Mouse (Mus musculus): ENCODE results near the gene Tmem170. TPM values are rescaled to one million over a fixed set of nuclear protein-coding genes. Genes with fewer than 3 reads are reported as not detected.

The Tmem170 gene
- 4.8 TPM for polyA plus RNA-seq (2015; fragmentation: Illumina TruSeq; extraction: RNeasy Lipid Tissue Mini Kit (QIAGEN cat#74804); ENCODE audit: insufficient read depth, low read depth, low replicate concordance)

DNA sequence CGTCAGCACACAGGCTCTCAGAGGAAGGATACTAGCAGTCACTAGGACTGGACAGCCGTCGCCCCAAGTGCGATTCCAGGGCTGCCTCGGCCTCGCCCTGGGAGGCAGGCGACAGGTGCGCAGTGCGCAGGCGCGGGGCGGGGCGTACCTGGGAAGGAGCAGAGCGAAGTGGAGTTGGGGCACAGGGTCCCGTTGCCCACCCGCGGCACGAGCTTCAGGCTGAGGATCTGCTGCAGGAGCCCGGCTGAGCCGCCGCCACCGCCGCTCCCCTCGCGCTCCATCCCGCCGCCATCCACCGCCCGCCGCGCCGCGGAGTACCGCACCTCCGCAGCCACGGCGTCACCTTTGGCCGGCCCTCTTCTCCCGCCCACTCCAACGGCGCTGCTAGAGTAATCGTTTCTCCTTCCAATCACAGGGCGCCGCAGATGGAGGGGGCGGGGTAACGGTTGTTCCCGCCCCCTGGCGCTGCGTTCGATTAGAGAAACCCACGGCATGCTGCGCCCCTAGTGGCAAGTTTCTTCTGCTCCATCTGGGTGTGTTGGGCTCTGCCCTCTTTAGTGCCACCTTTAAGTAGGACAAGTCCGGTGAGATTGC is at the start of gene Tmem170:
Tmem170 (minus strand) TSS at position 396 of the 594 bp plus-strand sequence.

DNA sequence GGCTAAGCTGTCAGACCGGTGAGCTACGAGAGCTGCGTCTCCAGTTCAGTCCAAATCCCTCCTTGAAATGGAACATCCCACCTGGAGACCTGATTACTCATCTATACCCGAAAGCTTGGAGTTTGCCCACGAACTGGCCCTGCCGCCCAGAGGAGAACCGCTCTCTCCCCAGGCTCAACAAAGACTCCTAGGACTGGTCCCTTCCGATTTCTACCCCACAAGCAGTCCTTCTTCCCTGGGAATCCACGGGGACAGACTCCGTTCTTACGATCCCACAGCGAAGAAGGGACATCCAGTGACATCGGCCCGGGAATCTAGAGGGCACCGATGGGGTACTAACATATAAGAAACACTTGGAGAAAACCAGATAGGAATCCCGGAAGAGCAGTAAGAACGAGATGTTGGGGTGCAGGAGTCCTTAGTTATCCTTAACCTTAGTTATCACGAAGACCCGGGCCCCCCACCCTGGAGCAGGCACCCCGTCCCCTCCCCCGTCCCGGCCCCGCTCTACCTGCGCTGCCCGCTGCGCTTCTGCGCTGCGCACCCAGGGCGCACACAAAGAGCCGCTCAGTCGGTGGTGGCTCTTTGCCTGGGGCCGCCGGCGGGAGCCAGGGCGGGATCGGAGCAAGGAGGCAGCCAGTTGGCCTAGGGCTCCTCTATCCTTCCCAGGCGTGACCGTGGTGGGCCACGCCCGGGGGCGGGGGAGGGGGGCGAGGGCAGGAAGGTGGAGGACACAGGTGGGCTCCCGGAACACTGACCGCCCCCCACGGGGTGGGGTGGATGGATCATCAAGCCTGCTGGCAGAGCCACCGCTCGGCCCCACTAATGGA is 33.3 kb upstream of the Tmem170 start, which contains the start of gene Chst5:
Chst5 (minus strand) TSS at position 827 of the 830 bp plus-strand sequence.

DNA sequence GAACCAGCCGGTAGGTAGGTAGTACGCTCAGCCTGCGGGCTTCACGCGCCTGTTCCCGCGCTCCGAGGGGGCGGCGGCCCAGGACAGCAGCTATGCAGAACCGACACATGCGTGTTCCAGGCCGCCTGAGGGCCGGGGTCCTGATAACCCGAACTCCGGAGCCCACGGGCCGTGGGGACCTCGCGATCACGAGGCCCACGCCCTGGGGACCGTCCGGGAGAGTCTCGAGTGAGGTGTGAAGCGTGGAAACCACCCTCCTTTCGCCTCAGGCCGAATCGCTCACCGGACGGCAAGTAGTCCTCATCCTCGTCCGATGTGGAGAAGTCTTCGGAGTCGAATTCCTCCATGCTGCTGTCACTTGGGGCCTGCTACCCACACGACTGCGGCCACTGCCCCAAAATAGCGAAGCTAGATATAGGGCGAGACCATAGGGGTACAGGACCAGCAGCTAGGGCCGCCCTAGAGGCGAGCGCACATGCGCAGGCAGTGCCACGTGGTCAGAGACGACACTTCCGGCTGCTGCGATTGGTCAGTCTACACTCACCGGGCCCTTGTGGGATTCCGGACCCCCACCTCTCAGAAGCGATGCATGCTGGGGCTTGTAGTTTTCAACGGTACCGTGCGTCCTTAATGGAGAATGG is 22.6 kb downstream of the Tmem170 start, which contains the start of gene Cfdp1:
Cfdp1 (minus strand) TSS at position 431 of the 641 bp plus-strand sequence.

Other genes with a start within 250 kb of the Tmem170 start
- 7.6 TPM for gene Ldhd, start 246.4 kb downstream of the Tmem170 start, polyA plus RNA-seq (2015; fragmentation: Illumina TruSeq; extraction: RNeasy Lipid Tissue Mini Kit (QIAGEN cat#74804); ENCODE audit: insufficient read depth, low read depth, low replicate concordance)
- gene Zfp1, start 233.3 kb downstream of the Tmem170 start, polyA plus RNA-seq (2015; fragmentation: Illumina TruSeq; extraction: RNeasy Lipid Tissue Mini Kit (QIAGEN cat#74804); ENCODE audit: insufficient read depth, low read depth, low replicate concordance), result 4.0 TPM
- gene Ctrb1, start 185.7 kb downstream of the Tmem170 start, polyA plus RNA-seq (2015; fragmentation: Illumina TruSeq; extraction: RNeasy Lipid Tissue Mini Kit (QIAGEN cat#74804); ENCODE audit: insufficient read depth, low read depth, low replicate concordance), result 71,947 TPM
- gene Bcar1, start 132.9 kb downstream of the Tmem170 start, polyA plus RNA-seq (2015; fragmentation: Illumina TruSeq; extraction: RNeasy Lipid Tissue Mini Kit (QIAGEN cat#74804); ENCODE audit: insufficient read depth, low read depth, low replicate concordance), result 8.4 TPM
- 28.2 TPM for gene Cfdp1, start 22.5 kb downstream of the Tmem170 start, polyA plus RNA-seq (2015; fragmentation: Illumina TruSeq; extraction: RNeasy Lipid Tissue Mini Kit (QIAGEN cat#74804); ENCODE audit: insufficient read depth, low read depth, low replicate concordance)
- not detected for gene Chst5, start 33.7 kb upstream of the Tmem170 start, polyA plus RNA-seq (2015; fragmentation: Illumina TruSeq; extraction: RNeasy Lipid Tissue Mini Kit (QIAGEN cat#74804); ENCODE audit: insufficient read depth, low read depth, low replicate concordance)
- gene Tmem231, start 57.1 kb upstream of the Tmem170 start, polyA plus RNA-seq (2015; fragmentation: Illumina TruSeq; extraction: RNeasy Lipid Tissue Mini Kit (QIAGEN cat#74804); ENCODE audit: insufficient read depth, low read depth, low replicate concordance), result 1.6 TPM
- 31.6 TPM for gene Gabarapl2, start 64.0 kb upstream of the Tmem170 start, polyA plus RNA-seq (2015; fragmentation: Illumina TruSeq; extraction: RNeasy Lipid Tissue Mini Kit (QIAGEN cat#74804); ENCODE audit: insufficient read depth, low read depth, low replicate concordance)
- 1.5 TPM for gene Adat1, start 115.6 kb upstream of the Tmem170 start, polyA plus RNA-seq (2015; fragmentation: Illumina TruSeq; extraction: RNeasy Lipid Tissue Mini Kit (QIAGEN cat#74804); ENCODE audit: insufficient read depth, low read depth, low replicate concordance)
- 21.5 TPM for gene Kars, start 134.6 kb upstream of the Tmem170 start, polyA plus RNA-seq (2015; fragmentation: Illumina TruSeq; extraction: RNeasy Lipid Tissue Mini Kit (QIAGEN cat#74804); ENCODE audit: insufficient read depth, low read depth, low replicate concordance)
- gene Terf2ip, start 134.6 kb upstream of the Tmem170 start, polyA plus RNA-seq (2015; fragmentation: Illumina TruSeq; extraction: RNeasy Lipid Tissue Mini Kit (QIAGEN cat#74804); ENCODE audit: insufficient read depth, low read depth, low replicate concordance), result 3.3 TPM
- not detected for gene Gm6793, start 138.3 kb upstream of the Tmem170 start, polyA plus RNA-seq (2015; fragmentation: Illumina TruSeq; extraction: RNeasy Lipid Tissue Mini Kit (QIAGEN cat#74804); ENCODE audit: insufficient read depth, low read depth, low replicate concordance)